Mouse (Mus musculus): ENCODE measurements around the gene 3110082I17Rik.
A peak's percentile ranks its signal among the peaks of the same experiment; 100 is the strongest.

3110082I17Rik gene

DNA sequence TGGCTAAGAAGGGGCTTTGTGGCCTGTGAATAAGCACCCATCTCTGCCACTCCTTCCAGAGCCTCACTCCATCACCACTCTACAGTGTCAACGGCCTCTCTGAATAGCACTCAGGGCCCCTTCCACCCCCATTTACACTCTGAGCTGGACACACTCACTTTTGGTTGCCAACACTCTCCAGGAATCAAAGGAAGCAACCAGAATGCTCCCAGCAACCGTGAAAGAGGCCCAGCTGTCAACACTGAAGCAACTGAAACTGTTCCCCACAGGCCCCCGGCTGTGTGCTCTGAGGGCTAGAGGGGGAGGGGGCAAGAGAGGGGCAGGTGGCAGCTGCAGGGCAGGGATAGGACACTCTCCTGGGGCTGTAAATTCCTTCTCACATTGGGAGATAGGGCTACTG, 41.7 kb downstream of the 3110082I17Rik start:
- no peak for DNase-seq (ENCODE audit: low spot score in 2 of 2)

DNA sequence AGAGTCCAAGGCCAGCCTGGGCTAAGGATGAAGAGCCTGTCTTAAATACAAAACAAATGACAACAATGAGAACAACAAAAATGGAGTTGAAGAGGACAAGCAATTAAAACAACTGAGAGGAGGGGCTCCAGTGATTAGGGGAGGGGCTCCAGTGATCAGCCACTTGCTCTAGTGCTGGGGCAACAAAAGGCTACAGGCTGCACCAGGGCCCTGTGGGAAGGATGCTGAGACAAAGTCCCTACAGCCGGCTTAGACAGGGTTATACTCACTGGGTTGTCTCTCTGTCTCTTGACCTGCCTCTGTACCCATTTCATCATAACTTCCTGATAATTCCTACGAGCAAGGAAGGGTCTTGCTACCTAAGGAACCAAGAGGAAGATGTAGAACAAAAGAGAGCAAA, 42.2 kb downstream of the 3110082I17Rik start:
- DNase-seq (ENCODE audit: low spot score in 2 of 2), result no peak

DNA sequence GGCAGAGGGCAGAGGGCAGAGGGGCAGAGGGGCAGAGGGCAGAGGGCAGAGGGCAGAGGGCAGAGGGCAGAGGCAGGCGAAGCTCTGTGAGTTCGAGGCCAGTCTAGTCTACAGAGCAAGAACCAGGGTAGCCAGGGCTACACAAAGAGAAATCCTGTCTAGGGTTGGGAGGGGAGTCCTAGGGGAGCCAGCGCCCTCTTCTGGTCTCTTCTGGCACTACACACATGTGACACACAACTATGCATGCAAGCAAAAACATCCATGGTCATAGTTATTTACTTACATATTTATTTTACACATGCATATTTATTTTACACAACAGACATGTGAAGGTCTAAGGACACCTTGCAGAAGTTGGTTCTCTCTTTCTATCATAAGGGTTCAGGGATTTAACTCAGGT, 42.8 kb downstream of the 3110082I17Rik start:
- no peak for DNase-seq (ENCODE audit: low spot score in 2 of 2)

DNA sequence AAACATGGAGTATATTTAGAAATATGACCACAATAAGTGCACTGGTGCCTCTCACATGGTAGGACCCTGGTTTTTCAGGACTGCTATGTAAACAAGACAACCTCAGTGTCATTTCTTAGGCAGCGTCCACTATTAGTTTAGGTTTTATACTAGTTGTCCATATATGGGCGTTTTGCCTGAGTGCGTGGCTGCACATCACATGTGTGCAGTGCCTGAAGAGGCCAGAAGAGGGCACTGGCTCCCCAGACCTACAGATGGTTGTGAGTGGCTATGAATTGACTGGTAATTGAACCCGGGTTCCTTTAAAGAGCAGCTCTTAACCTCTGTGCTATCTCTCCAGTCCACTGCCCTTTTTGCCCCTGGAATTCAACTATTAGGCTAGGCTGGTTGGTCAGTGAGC, 43.4 kb downstream of the 3110082I17Rik start:
- DNase-seq (ENCODE audit: low spot score in 2 of 2), result no peak

DNA sequence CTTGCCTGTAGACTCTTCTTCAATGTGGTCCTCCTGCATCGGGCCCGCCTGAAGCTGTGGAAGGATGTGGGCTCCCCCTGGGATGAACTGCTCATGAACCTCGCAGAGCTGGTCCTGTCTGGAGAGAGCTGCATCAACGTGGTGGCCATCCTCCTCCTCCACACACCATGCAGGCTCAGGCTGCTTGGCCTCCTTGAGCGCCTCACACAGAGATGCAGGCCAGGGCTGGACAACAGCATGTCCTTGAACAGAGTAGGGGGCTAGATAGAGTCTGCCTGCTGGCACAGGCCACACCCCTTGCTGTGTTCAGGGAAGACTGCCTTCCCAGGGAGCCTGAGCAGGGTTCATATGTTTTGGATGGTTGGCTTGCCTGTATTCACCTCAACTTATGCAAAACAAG, 45.3 kb downstream of the 3110082I17Rik start:
- no peak for DNase-seq (ENCODE audit: low spot score in 2 of 2)

DNA sequence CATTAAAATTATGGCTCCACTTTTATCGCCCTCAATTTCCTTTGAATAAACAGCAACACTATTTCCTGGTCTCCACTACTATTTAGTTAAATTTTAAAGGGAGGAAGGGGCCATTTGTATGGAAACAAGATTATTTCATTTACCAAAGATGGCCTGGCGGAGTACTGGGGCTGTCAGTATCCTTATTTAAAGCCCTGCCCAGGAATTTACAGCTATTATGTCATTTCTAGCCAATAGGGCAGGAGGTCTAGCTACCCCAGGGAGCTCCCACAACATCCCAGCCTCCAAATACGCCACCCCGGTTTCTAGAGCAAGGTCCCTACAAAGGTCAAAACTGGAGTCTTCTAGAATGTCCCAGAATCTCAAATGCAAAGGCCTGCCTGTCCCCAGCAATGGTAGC, 46.8 kb downstream of the 3110082I17Rik start:
- DNase-seq (ENCODE audit: low spot score in 2 of 2), result no peak

DNA sequence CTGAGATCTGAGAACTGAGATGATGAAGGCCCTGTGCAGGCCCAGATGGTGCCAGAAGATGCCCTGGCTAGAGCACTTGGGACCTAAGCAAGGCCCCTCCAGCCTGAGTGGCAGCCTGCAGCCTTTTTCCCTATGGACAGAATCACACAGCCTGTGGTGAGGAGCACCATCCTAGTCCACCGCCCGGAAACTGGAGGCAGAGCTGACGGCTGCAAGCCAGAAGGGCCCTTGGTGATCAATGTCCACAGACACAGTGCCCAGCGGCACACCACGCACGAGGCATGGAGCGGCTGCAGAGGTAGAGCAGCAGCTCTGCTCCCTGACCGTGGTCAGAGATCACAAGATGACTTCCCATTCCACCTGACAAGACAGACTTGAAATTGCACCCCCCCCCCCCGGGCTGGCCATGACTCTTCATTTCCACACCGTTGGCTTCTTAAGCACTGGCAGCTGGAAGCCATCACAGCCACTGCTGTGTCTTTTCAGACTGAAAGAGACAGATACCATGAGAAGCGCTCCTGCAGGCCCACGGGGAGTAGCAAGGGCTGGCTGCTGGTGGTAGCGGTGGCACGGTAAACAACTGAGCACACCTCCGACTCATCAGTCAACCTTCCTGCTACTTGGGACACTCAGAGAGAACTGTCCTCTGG, 48.5 kb downstream of the 3110082I17Rik start:
- no peak for DNase-seq (ENCODE audit: low spot score in 2 of 2)

DNA sequence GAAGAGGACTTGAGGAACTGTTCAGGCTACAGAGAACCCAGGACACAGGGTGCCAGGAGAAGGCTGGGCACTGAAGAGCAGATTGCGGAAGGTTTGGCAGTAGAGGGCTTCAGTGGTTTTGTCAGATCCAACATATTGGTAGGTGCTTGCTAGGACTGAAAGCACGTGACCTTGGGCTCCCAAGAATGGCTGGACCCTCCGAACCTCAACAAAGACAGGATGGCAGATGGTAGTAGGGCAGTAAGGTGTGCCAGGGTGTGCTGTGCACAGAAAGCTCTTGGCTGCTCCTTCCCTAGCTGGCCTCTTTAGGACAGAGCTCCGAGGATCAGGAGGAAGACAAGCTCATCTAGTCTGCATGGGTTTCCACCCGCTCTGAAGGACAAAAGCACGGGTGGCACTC, 49.2 kb downstream of the 3110082I17Rik start:
- no peak for DNase-seq (ENCODE audit: low spot score in 2 of 2)

DNA sequence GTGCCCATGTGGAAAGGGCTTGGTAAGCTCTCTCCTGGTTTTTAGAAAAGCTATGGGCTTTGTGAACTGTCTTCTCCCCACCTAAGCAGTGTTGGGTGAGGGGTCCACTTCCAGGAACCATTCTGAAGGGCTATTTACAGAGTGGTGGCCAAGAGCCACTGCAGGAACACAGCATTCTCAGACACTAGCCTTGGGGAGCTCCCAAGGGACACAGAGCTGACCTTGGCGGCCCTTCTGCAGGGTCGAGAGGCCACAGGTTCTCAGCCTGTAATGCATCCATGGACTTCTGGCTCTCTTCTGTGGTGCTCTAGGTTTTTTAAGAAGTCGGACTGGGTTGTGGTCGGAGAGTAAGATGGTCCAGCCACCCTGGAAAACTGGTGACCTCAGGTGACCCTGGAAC, 50.3 kb downstream of the 3110082I17Rik start:
- DNase-seq (ENCODE audit: low spot score in 2 of 2), result no peak

DNA sequence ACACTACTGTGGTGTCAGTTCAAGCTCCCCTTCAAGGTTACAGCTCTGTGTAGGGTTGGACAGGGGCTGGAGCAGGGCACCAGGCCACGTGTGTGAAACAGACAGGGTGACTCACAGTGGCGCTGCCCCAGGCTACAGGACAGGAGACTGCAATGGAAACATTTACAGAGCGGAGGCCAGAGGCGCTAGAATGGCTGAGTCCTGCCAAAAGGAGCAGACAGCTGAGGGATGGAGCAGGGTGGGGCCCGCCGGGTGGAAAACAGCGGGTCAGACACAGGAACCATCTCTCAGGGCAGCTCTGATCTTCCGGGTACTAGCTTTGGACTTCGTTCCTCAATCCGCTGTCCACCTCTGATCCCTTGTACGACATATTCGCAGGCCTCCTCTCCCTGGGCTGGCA, 50.9 kb downstream of the 3110082I17Rik start:
- DNase-seq (ENCODE audit: low spot score in 2 of 2), result no peak

DNA sequence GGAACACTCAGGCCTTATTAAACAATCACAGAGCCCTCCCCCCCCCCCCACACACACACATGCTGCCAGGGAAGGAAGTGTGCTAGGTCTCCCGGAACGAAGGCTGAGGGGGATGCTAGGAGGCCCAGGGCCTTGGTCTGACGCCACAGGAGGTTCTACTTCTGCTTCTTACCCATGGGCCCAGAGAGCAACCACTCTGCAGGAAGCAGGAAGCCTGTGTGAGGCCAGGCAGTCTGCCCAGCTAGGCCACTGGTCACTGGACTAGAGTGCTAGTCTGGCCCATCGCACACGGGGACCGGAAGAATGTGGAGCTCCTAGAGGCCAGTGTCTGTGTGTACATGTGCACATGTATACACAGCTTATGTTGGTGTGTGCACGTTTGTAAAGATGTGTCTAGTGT, 51.8 kb downstream of the 3110082I17Rik start:
- no peak for DNase-seq (ENCODE audit: low spot score in 2 of 2)

DNA sequence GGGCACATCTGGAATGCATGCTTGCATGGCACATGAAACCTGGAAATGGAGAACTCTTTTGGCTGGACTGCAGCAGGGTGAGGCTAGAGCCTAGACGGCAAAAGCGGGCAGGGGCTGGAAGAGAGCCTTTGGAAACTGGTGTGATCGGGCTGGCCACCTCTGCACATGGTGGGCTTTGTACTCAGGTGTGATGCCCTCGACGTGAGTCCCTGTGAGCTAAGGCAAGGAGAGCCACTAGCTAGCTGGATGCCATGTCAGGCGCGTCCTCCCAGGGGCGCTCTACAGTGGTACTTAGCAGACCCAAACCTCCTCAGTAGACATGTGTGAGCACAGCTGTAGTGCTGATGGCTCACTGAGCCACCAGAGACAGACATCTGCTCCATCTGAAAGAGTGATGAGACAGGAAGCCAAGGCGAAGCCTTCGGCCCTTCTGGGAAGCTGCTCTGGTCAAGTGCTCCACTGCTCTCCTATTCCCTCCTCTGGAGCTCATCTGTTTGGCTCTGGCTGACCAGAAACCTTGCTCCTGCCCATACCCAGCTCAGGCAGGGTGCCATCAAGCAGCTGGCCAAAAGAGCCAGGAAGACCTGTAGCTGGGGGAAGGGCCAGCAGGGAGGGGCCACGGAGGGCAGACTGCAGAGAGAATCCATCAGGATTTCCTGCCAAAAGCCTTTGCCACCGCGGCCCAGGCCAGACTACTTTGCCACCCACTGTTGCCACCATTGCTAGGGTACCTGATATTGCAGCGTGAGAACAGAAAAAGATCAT, 53.0 kb downstream of the 3110082I17Rik start:
- DNase-seq (ENCODE audit: low spot score in 2 of 2), result no peak

DNA sequence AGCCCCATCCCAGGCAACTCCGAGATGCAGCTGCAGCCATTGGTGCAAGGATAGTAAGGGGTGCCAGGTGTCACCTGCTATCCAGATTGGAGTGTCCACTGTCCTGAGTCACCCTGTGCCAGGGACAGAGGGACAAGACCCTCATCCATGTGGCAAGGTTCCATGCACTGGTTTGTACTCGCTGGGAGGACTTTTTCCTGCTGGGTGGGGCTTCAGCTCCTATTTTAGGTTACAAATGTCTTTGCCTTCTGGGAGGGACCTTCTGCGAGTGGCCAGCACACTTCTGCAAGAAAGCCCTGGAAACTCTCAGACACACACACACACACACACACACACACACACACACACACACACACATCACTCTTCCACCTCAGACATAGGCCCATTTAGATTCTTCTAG, 54.4 kb downstream of the 3110082I17Rik start:
- no peak for DNase-seq (ENCODE audit: low spot score in 2 of 2)

DNA sequence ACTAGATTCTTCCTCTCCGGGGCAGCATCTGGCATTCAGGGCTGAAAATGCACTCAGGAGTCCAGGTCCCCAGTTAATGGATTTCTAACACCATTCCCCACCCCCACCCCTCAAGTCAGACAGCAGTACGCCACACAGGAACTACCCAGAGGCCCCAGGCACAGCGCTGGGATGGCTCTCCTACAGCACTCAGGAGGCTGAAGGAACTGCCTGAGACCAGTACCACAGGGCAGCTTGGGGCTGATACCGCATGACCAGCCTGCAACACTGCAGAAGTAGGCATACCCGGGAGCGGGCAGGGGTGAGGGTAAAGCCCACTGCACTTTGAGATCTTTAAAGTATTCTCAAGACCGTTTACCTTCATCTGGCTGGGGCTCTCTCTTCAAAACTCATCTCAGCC, 54.8 kb downstream of the 3110082I17Rik start:
- no peak for DNase-seq (ENCODE audit: low spot score in 2 of 2)

DNA sequence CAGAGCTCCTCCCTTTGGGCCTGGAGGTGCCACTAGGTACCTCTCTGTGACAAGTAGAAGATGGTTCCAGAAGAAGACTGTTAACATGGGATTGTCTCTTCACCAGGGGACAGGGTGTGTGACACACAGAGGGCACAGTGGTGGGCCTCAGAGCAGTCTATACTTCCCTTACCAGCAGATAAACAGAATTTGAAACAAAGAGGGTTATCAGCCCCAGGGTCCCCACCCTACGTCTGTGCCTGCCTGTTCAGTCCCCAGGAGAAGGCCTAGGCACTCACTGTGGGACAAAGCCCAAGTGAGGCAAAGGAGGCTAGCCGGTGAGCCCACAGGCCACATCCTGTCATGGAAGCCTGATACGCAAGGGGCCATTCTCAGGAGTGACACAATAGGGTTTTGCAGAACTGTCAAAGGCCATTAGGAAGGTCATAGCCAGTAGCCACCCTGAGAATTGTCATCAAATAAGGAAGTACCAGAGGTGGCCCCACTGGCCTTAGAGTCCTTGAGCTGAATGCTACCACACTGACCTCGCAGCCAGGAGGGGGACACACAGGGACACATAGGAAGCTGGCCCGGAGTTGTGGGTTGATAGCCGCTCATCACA, 55.4 kb downstream of the 3110082I17Rik start, which contains the start of gene C130050O18Rik:
TSS of gene C130050O18Rik (plus strand) at position 480 of the 601 bp plus-strand sequence.
- no peak for DNase-seq (ENCODE audit: low spot score in 2 of 2)

DNA sequence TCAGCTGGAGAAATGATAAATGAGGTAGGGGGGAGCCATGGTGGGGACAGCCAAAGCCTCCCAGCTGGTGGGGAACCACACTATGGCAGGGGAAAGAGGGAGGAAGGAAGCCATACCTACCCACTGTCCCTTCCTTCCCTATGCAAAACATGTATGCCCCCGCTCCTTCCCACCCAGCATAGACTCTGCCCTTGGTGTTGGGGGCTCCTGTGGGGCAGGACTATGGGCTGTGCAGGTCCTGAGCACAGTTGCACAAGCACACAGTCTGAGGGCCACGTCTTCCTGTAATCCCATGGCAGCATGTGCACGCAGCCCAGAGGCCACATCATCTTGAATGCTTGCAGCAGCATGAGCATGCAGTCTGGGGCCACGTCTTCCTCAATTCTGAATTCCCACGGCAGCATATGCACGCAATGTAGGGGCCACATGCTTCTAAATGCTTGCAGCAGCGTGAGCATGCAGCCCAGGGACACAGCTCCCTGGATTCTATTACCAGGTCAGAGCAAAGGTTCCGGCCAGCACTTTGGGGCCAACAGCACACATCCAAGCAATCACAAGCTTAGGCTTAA, 56.6 kb downstream of the 3110082I17Rik start:
- DNase-seq (ENCODE audit: low spot score in 2 of 2), result no peak

DNA sequence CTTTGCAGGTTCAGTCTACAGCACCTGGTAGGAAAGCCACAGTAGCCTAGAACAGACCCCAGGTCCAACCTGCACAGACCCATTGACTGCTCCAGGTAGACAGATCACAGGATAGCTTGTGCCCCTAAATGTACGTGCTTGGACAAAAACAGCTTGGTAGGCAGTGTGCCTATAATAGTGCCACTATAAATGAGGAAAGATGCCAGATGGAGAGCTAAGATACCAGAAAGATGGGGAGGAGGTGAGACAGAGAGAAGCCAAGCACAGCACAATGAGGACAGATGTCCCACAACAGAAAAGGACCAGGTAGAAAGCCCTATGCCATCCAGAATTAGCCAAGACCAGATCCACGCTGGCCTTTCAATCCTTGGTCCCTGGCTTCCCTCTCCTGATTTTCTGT, 58.2 kb downstream of the 3110082I17Rik start:
- no peak for DNase-seq (ENCODE audit: low spot score in 2 of 2)

DNA sequence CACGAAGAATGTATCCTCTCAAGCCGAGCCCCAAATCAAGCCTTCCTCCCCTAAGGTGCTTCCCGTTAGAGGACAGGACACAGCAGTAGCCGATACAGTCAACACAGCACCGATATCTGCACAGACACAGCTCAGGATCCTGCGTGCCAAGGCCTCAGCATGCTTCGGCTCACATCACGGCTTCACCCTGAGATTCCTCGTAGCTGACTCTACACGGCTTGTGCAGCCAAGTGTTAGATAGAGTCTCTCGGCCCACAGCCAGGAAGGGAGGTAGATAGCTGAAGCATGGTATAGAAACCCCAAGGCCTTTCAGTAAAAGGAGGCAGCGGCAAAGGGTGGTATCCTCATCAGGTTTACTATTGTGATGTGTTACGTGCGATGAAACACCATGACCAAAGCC, 60.3 kb downstream of the 3110082I17Rik start:
- DNase-seq (ENCODE audit: low spot score in 2 of 2), result no peak

DNA sequence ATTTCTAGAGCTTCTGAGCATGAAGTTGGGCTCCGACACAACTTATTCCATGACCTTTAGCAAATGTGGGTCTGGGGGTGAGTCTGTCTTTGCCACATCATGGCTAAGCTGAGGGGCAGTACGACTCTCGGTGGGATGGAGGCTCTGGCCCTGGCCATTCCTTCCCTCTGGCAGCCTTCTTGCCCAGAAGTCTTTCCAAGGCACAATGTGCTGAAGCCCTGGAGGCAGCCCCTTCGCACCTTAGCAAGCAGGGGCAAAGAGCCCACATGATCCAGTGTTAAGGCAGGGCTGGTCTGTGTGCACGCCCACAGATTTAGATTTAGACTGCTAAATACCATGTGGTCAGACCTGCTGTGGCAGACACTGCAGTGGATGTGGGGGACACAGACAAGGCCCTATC, 61.5 kb downstream of the 3110082I17Rik start:
- no peak for DNase-seq (ENCODE audit: low spot score in 2 of 2)

DNA sequence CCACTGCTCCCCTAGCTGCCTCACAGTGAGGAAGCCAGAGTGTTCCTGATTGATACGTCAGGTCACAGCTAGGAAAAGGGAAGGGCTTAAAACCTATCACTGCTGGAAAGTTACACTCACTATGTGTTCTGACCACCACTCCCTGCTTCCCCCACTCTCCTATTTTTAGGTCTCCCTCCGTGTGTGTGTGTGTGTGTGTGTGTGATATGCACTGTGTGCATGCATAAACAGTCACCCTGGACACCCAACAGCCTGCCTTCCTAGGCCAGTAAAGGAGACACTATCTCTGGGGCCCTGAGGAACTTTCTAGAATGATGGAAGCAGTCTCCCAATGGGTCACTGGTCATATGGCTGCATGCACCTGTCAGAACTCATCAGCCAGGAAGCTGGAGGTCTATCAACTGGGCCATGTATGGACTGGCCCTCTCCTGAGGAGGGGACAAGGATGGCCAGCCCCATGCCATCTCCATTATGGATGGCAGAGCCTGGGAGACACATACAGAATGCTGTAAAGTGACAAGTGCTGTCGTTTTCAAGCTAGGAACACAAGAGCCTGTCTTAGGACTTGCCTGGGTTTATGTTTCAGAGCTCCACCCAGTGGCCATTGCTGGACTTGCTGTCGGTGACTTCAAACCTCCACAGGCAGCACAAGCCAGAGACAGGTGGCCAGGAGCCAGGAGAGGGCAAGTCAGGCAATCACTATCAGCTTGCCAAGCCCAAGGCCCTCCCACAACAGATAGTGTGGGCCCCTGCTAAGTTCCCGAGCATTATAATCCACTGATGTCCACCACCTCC, 62.2 kb downstream of the 3110082I17Rik start:
- peak; percentile 91 to 94 for DNase-seq (ENCODE audit: low spot score in 2 of 2)

DNA sequence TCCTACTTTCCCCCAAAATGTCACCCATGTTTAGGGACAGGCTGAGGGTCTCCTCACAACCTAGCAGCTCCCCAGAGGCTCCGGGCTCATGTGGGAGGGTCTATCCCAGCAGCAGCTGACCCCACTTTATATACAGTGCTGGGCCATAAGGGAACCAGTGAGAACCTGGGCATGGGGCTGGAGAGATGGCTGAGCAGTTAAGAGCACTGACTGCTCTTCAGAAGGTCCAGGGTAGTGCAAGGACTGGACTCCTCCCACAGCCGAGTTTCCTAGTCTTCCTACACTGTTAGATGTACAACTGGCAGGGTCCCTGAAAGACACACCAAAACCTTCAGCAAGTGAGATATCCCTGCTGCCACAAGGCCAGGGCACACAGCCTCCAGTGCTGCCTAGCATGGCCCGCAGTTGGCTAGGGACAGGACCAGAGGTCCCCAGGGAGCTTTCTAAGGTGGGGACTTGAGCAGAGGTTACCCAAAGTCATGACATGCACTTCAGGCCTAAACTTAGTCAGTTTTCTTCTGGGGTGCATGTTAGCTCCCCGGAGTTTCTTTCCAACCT, 62.9 kb downstream of the 3110082I17Rik start:
- DNase-seq (ENCODE audit: low spot score in 2 of 2), result no peak

DNA sequence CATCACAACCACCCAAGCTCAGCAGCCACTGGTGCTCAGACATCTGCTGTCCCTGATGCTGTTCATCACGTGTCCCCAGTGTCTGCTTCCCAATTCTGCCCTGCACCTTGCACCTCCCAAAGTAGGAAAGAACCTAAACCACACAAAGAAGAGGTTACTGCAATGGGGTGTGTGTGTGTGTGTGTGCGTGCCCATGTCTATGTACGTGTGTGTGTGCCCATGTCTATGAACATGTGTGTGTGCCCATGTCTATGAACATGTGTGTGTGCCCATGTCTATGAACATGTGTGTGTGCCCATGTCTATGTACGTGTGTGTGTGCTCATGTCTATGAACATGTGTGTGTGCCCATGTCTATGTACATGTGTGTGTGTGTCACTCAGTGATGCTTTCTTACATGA, 64.8 kb downstream of the 3110082I17Rik start:
- no peak for DNase-seq (ENCODE audit: low spot score in 2 of 2)
